Mouse (Mus musculus): ENCODE data around the gene Usp9x. TPM values are rescaled to one million over a fixed set of nuclear protein-coding genes. Genes with fewer than 3 reads are reported as not detected.

Usp9x gene
- polyA plus RNA-seq, 1 experiment from 2014 or later = 32.6 TPM

DNA sequence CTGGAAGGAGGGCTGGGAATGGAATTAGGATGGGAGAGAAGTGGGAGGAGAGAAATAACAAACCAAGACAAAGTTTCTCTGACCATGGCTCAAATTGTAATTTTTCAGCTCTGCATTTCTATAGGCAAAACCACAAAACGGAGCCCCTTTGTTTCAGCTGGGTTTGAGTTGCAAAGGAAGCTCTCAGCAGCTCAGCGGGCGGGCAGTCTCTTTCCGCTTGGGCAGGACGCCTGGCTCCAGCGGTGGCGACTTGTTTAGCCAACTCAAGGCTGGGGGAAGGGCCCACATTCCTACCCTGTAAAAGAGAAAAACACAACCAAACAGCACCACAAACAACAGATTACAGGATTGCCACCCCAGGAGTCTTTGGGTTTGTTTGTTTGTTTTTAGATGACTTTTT lies 135.2 kb downstream of the Usp9x start:
- no peaks in the 10 kb centered on the region for H3K36me3 ChIP-seq
- 18% methylated on average over 7 of the region's 7 CpGs for WGBS
- no peaks in the 10 kb centered on the region for H3K9me3 ChIP-seq
- H3K4me1 ChIP-seq (replicated peaks) = no peaks in the 10 kb centered on the region
- H3K27ac ChIP-seq (replicated peaks) = no peak overlapping the region
- no peak overlapping the region for H3K4me2 ChIP-seq
- no peak overlapping the region for H3K4me3 ChIP-seq
- H3K9ac ChIP-seq = no peak overlapping the region
- no peaks in the 10 kb centered on the region; the same call in 1 of the 2 replicates for H3K27me3 ChIP-seq
- no peak for ATAC-seq (ENCODE audit: low read depth)

DNA sequence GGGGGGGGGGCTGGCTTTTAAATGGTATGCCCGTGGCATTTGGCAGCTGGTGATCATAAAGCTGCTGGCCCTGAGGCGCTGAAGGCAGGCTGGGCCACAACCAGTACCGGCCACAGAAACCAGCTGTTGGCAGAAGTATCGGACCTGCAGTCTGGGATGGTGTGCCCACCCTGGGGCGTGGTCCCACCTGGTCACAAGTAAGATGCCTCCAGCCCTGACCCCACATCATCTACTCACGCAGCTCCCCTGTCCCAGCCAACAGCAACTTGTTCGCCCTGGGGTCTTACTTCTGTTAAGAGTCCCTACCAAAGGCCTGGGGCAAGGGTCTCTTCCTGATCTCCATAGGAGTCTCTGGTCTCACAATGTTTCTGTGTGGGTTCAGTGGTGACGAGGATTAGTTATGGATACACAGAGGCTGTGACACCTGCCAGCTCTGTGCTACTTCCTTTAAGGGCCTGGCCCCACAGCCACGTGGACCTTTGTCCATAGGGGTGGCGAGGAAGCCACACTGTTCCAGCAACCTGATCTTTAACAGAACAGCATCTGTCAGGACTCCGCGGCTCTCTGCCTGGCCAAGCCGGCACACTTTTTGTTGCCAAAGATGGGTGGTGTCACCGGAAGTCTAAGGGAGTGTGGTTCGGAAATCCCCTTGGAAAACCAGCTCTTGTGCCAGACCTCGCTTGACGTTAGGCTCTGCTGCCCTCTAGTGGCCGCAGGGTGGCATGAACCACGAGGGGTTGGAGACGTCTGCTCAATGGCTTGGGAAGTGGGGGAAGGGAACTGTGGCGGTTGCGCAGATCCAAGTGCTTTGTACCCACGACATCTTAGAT lies 136.4 kb downstream of the Usp9x start:
- 27% methylated on average over 23 of the region's 23 CpGs for WGBS
- peak overlapping the region; percentile 47 for H3K4me2 ChIP-seq
- peak overlapping the region; percentile 75 for H3K27ac ChIP-seq (replicated peaks)
- H3K4me3 ChIP-seq = peak overlapping the region; percentile 28
- no peaks in the 10 kb centered on the region for H3K9me3 ChIP-seq
- ATAC-seq (ENCODE audit: low read depth) = peak; percentile 95
- 0 out of 2 replicates have a peak overlapping the region, but pooled peaks have one; percentile 57 for H3K9ac ChIP-seq
- H3K4me1 ChIP-seq (replicated peaks) = no peaks in the 10 kb centered on the region
- no peaks in the 10 kb centered on the region for H3K36me3 ChIP-seq
- H3K27me3 ChIP-seq = no peaks in the 10 kb centered on the region; the same call in 1 of the 2 replicates

DNA sequence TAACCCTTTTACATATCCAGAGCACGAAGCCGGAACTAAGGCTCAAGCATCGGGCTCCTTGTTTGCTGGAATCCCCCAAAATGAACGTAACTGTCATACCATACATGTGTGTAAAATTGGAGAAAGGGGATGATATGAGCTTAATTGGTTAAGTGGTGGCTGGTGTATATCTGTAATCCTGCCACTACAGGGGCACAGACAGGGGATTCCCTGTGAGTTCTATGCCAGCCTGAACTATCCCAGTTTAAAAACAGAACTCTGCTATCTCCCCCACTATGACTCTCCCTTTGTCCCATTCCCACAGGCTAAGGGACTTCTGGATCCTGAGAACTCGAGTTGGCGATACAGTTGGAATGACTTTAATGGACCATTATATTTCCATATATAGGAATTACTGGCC lies 137.1 kb downstream of the Usp9x start:
- Histone ChIP-seq H3K4me2 (peak overlapping the region; percentile 47), H3K27ac (replicated peaks) (peak overlapping the region; percentile 75), H3K4me1 (replicated peaks) (no peaks in the 10 kb centered on the region), H3K4me3 (peak overlapping the region; percentile 28), H3K9me3 (no peaks in the 10 kb centered on the region), H3K27me3 (no peaks in the 10 kb centered on the region; the same call in 1 of the 2 replicates), H3K9ac (peak overlapping the region; percentile 57), H3K36me3 (no peaks in the 10 kb centered on the region)
- peak; percentile 61 for ATAC-seq (ENCODE audit: low read depth)
- 37% methylated on average over 6 of the region's 6 CpGs for WGBS

DNA sequence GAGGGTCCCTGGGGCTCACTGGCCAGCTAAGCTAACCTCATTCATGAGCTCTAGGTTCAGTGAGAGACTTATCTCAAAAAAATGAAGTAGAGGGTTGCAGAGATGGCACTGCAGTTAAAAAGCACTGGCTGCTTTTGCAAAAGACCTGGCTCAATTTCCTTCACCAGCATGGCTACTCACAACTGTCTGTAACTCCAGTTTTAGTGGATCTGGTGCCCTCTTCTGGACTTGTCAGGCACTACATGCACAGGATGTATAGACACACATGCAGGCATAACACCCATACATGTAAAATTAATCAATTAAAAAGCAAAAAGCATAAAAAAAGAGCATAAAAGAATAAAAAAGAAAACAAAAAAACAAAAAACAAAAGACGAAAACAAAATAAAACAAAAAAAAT lies 143.0 kb downstream of the Usp9x start:
- H3K4me1 ChIP-seq (replicated peaks) = no peaks in the 10 kb centered on the region
- WGBS = 65% methylated on average over 1 of the region's 1 CpGs
- no peaks in the 10 kb centered on the region for H3K9me3 ChIP-seq
- no peak overlapping the region for H3K4me2 ChIP-seq
- no peaks in the 10 kb centered on the region for H3K36me3 ChIP-seq
- H3K27ac ChIP-seq (replicated peaks) = no peak overlapping the region
- H3K27me3 ChIP-seq = 0 out of 2 replicates have a peak, but pooled peaks cover 4% of the 10 kb centered on the region
- no peak overlapping the region for H3K9ac ChIP-seq
- ATAC-seq (ENCODE audit: low read depth) = no peak
- H3K4me3 ChIP-seq = no peak overlapping the region

Other genes with a start within 250 kb of the Usp9x start
- 107 and 114 TPM in 2 replicates for gene Ddx3x, start 209.5 kb downstream of the Usp9x start, polyA plus RNA-seq (2015; fragmentation: Nextera tagmentation; extraction: Ambion mirVana)